Mouse (Mus musculus) thymus, adult 2 months (tissue): ENCODE results near the gene Actbl2. TPM values are rescaled to one million over a fixed set of nuclear protein-coding genes. Genes with fewer than 3 reads are reported as not detected.

Experiments used
- DNase-seq: peaks from one replicate; pipeline ENCODE4 v3.0.0; 2021
- H3K27ac ChIP-seq: fragments of 200-500 bp; 2 replicates; pipeline ENCODE4 v1.5.1; 2012; ENCODE audit warnings: low read length, control low read depth; ENCODE audit not compliant: control insufficient read depth, insufficient read depth
- H3K27me3 ChIP-seq: fragments of 200-500 bp; 2 replicates; pipeline ENCODE4 v1.6.1; 2012; ENCODE audit warnings: mild to moderate bottlenecking, low read length, moderate library complexity, mixed read lengths; ENCODE audit not compliant: control insufficient read depth, insufficient read depth
- H3K36me3 ChIP-seq: fragments of 200-500 bp; 2 replicates; pipeline ENCODE4 v1.6.1; 2012; ENCODE audit warnings: mild to moderate bottlenecking, low read length, moderate library complexity; ENCODE audit not compliant: control insufficient read depth, insufficient read depth
- H3K4me1 ChIP-seq: fragments of 200-500 bp; replicated peaks from 2 replicates; pipeline ENCODE4 v1.6.1; 2012; ENCODE audit warnings: low read length; ENCODE audit not compliant: control insufficient read depth, insufficient read depth
- H3K4me3 ChIP-seq: fragments of 200-500 bp; 2 replicates; pipeline ENCODE4 v1.5.1; 2012; ENCODE audit warnings: mild to moderate bottlenecking, low read length, control low read depth, moderate library complexity; ENCODE audit not compliant: control insufficient read depth, insufficient read depth
- CTCF ChIP-seq: fragments of 200-500 bp; IDR thresholded peaks from 2 replicates; pipeline ENCODE4 v1.5.1; 2012; ENCODE audit warnings: mild to moderate bottlenecking, control low read depth, low read length, moderate library complexity, borderline replicate concordance; ENCODE audit not compliant: control insufficient read depth, poor library complexity, insufficient read depth; ENCODE audit errors: extremely low read depth
- POLR2A ChIP-seq: fragments of 200-500 bp; IDR thresholded peaks from 2 replicates; pipeline ENCODE4 v1.6.1; 2012; ENCODE audit warnings: mild to moderate bottlenecking, low read length, control low read depth, moderate library complexity; ENCODE audit not compliant: control insufficient read depth, poor library complexity, insufficient read depth; ENCODE audit errors: extremely low read depth
- WGBS: fragments of 180-500 bp; shearing (Covaris S2); methylation state at CpG from one replicate; pipeline ENCODE4 v1.1.7; 2018; 5-methylcytosine and 5-hydroxymethylcytosine counted together
- polyA plus RNA-seq: library from polyadenylated mRNA; depleted of rRNA; stranded (reverse); fragments of >200 nt; gene quantifications from 2 replicates; pipeline ENCODE4 v1.2.3, GENCODE M21; 2012

Gene Actbl2
- polyA plus RNA-seq, 1 experiment = not detected

- no peak overlapping the region for H3K27ac ChIP-seq
- no peaks in the 10 kb centered on the region for H3K4me1 ChIP-seq
- no peaks in the 10 kb centered on the region for H3K27me3 ChIP-seq
- 68% methylated on average over 3 of the region's 3 CpGs for WGBS
- TF ChIP-seq POLR2A (no peak), CTCF (no peak)
- H3K4me3 ChIP-seq = no peak overlapping the region
- DNase-seq = no peak
- no peaks in the 10 kb centered on the region for H3K36me3 ChIP-seq
Measured at GRCm38 (mm10) chr13:111234573-111234972, 20.2 kb upstream of the Actbl2 start.

- DNase-seq = no peak
- Histone ChIP-seq H3K4me3 (no peak overlapping the region), H3K4me1 (no peaks in the 10 kb centered on the region), H3K27me3 (no peaks in the 10 kb centered on the region), H3K36me3 (no peaks in the 10 kb centered on the region), H3K27ac (no peak overlapping the region)
- 93% methylated on average over 6 of the region's 6 CpGs for WGBS
- TF ChIP-seq CTCF = no peak
- TF ChIP-seq POLR2A = no peak
Measured at GRCm38 (mm10) chr13:111235719-111236166, 19.1 kb upstream of the Actbl2 start.

- H3K27ac ChIP-seq = no peak overlapping the region
- no peak for TF ChIP-seq POLR2A
- no peak for TF ChIP-seq CTCF
Measured at GRCm38 (mm10) chr13:111236461-111236864, 18.4 kb upstream of the Actbl2 start.

GRCm38 (mm10) chr13:111237296-111237695 lies 17.5 kb upstream of the Actbl2 start:
- Histone ChIP-seq H3K4me3 (no peak overlapping the region), H3K27me3 (no peaks in the 10 kb centered on the region), H3K27ac (no peak overlapping the region), H3K4me1 (no peaks in the 10 kb centered on the region), H3K36me3 (no peaks in the 10 kb centered on the region)
- TF ChIP-seq CTCF = no peak
- DNase-seq = no peak
- WGBS = 82% methylated on average over 1 of the region's 1 CpGs

More at GRCm38 (mm10) chr13:111236461-111236864, 18.4 kb upstream of the Actbl2 start:
- 84% methylated on average over 9 of the region's 9 CpGs for WGBS
- Histone ChIP-seq H3K4me1 (no peaks in the 10 kb centered on the region), H3K36me3 (no peaks in the 10 kb centered on the region), H3K27me3 (no peaks in the 10 kb centered on the region), H3K4me3 (no peak overlapping the region)
- DNase-seq = no peak

GRCm38 (mm10) chr13:111237865-111238465 lies 16.8 kb upstream of the Actbl2 start:
- H3K36me3 ChIP-seq = no peaks in the 10 kb centered on the region
- H3K4me3 ChIP-seq = no peak overlapping the region
- WGBS = 43% methylated on average over 3 of the region's 3 CpGs
- no peaks in the 10 kb centered on the region for H3K27me3 ChIP-seq
- TF ChIP-seq CTCF (no peak), POLR2A (no peak)
- no peak for DNase-seq
- no peaks in the 10 kb centered on the region for H3K4me1 ChIP-seq
- H3K27ac ChIP-seq = no peak overlapping the region

GRCm38 (mm10) chr13:111251106-111251505 lies 3.7 kb upstream of the Actbl2 start:
- Histone ChIP-seq H3K27ac (no peak overlapping the region; the same call in none of the 2 replicates), H3K4me3 (no peak overlapping the region), H3K27me3 (no peaks in the 10 kb centered on the region), H3K36me3 (no peaks in the 10 kb centered on the region), H3K4me1 (peaks cover 8% of the 10 kb centered on the region)
- WGBS = 45% methylated on average over 5 of the region's 5 CpGs
- no peak for DNase-seq
- TF ChIP-seq POLR2A = no peak
- no peak for TF ChIP-seq CTCF

- H3K36me3 ChIP-seq = no peaks in the 10 kb centered on the region
- DNase-seq = no peak
- TF ChIP-seq CTCF (no peak), POLR2A (no peak)
Measured at GRCm38 (mm10) chr13:111251795-111252194, 3.0 kb upstream of the Actbl2 start.

More at GRCm38 (mm10) chr13:111251795-111252194, 3.0 kb upstream of the Actbl2 start:
- 6% methylated on average over 5 of the region's 5 CpGs for WGBS
- Histone ChIP-seq H3K27me3 (no peaks in the 10 kb centered on the region), H3K27ac (no peak overlapping the region), H3K4me3 (no peak overlapping the region), H3K4me1 (peaks cover 8% of the 10 kb centered on the region)
